Mouse (Mus musculus) ovary, postnatal 36 days (tissue): ENCODE measurements at regions not wholly inside any gene's neighbourhood (a gene's known extent, or its start where the extent isn't known, plus 50 kb on each side); places are given as distances from the start of the nearest gene placed in this dataset.
A peak's percentile ranks its signal among the peaks of the same experiment; 100 is the strongest.

ENCODE experiments used
- DNase-seq: peaks from one replicate; pipeline ENCODE4 v3.0.0; 2022; ENCODE audit warnings: low spot score, mixed read lengths

DNA sequence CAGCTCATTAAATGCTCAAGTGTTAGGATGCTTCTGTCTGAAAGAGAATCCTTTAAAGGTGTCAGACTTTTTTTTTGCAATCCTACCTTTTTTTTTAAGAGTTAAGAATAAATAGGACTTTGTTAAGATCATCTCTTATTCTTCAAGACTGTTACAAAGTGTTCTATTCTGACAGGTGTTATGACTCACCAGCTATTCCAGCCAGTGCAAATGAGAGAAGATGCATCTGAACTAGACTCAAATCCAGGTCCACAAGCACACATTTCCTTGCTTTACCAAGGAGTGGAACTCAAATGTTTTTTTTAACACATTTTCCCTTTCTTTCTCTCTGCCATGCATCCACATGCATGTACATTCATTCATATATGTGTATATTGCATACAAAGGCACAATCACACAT lies 98.4 kb upstream of the Atp10a start:
- no peak for DNase-seq

DNA sequence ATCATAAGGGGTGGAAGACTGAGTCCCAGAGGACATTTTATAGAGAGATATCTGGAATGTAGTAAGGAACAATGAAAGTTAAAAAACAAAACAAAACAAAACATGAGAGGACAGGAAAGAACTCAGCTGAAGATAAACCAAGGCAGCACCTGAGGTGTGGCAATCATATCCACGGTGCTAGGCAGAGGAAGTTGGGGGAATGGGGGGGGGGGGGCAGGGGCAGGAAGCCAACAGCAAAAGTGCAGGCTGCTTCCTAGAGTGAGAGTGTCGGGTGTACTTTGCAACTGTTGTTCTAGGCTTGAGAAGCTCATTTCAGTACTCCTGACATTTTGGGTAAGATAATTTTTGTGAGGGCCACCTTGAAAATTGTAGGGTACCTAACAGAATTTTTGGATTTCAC lies 87.2 kb upstream of the Atp10a start:
- no peak for DNase-seq

DNA sequence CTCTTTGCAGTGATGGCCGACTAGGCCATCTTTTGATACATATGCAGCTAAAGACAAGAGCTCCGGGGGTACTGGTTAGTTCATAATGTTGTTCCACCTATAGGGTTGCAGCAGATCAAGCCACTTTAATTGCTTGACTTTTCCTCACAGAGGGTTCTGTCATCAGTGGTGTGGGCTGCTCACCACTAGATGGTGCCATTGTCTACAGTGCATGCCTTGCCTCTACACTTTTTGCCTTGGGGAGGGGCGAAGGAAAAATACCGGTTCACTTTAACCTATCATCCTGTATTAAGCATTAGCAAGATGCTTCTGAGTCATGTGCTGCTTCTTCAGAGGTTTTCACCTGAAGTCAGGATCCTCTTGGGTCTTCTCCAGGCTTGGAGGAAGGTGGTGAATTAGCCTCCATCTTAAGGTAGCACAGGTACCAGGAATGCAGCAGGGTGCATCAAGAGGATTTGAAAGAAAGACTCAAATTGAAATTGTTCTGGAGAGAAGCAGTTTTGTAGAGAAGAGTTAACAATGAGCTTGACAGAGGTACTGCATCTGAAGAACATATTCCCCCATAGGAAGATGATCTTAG lies 71.6 kb upstream of the Atp10a start:
- peak; percentile 44 for DNase-seq

DNA sequence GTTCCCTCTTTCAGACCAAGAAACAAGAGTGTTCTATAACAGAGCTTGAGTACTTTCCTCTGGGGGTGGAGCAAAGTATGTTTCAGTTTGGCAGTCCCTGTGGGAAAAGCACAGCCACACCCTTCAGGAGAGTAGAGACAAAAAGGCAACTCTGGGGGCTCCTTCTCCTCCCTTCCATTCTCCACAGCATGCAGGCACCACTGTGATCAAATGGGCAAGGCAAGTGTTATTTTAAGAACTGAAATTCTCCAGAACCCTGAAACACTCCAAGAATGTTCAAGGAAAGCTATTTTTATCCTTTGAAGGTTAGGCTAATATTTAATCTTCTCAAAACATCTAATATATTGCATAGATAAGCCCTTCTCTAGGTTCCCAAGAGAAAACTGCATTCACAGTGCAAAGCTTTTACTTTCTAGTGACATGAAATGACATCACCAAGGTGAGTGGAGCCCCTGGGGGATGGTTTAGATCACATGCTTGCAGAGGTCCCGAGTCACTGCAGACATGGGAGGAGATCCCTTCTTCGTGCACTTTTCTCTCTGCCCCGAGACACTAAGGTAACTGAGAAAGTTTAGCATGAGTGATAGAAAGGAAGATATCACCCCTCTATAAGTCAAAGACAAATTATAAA lies 70.2 kb upstream of the Atp10a start:
- DNase-seq = no peak

DNA sequence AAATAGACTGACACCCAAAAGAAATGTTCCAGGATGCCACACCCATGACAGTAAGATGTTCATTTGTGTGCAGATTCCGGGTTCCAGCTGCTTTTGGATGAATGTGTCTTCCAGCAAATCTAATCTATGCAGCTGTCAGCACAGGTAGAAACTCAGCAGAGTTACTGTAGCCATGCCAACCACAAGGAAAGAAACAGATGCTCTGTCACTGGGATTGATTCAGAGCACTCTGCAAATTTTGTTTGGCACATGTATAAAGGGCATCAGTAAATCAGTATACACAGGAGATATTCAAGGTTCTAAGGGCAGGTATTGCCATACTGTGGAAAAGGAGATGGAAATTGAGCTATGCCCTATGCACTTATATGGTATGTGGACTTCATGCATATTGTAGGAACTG lies 60.0 kb upstream of the Atp10a start:
- no peak for DNase-seq
